Mouse (Mus musculus) kidney, adult 18-20 months (tissue): Measurements from ENCODE around the gene Ypel2.
A peak's percentile ranks its signal among the peaks of the same experiment; 100 is the strongest.

Experiments used
- DNase-seq: peaks from one replicate; pipeline ENCODE4 v3.0.0; 2021

Ypel2 gene

DNA sequence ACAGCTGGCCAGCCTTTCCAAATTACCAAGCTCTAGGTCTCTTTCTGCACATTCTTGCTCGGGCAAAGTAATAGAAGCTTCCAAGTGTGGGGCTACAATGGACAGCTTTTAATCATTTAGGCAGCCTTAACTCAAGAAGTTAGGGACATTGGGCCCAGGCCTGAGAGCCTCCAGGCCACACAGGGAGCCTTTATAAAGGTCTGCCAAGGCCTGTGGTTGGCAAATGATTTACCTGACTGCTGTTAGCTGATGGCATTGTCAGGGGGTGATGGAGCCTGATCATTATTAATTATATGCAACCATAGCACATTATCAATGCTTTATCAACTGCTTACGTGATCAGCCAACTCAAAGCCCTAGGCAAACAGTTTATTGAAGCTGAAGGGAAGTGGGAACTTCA is 33.2 kb downstream of the Ypel2 start:
- DNase-seq: peak; percentile 63

DNA sequence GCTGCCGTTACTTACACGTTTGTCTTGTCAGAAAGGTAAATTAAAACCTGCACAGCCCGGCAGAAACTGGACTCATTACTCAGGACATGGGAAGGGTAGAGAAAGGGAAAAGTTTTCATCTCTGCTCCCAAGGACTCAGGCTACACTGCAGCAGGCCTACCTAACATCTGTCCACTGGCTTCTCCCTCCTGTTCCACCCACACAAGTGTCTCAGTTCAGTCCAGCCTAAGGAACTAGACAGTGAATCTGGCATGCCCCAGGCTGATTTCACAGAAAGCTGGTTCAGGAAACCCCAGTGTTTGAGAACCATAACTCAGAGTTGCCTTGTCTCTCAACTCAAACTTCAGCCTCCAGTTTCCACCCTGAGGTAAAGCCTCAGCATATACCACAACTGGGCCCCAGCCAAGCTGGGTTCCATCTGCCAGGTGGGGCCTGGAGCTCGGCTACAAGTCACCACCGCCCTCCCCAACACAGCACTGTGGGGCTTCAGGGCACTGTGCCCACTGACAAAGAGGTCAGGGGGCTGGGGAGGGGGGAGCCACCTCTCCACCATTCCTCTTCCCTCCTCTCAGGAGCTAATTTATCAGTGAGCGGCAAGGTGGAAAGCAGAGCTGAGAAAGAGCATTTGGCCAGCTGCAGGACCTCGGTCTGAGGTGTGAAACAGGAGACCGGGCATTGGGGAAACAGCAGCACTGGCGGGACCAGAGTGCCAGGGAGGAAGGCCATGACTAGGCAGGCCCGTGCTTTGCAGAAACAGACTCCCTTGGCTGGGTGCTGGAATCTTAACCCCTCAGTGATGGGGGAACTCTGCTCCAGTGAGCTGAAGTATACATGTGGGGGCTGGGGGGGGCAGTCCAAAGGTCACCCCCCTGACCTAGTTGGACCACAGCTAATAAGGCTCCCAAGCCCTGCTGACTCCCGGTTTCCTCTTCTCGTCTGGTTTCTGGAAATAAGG is 34.5 kb downstream of the Ypel2 start:
- peak; percentile 85 for DNase-seq

GRCm38 (mm10) chr11:86958182-86958581 is 35.3 kb downstream of the Ypel2 start:
- no peak for DNase-seq

GRCm38 (mm10) chr11:86956363-86956762 is 37.1 kb downstream of the Ypel2 start:
- DNase-seq: no peak

- DNase-seq: peak; percentile 29
Measured at GRCm38 (mm10) chr11:86954616-86955270, 38.8 kb downstream of the Ypel2 start.

GRCm38 (mm10) chr11:86953096-86953495 is 40.4 kb downstream of the Ypel2 start:
- no peak for DNase-seq

DNA sequence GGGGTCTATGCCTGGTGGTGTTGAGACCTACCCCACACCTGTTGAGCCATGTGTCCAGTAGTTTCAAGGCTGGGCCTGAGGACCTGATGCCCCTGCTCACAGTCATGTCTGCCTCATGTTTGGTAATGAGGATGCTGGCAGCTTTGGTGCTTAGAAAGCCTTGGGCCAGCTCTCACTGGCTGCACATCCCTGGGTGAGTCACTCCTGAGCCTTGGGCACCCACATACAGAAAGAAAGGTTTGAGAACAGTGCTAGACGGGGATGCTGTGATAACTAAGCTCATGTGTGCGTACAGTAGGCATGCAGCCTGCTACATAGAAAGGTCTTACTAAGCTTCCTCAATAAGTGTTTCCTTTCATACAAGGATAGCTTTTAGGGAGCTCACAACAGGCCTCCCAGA is 40.8 kb downstream of the Ypel2 start:
- DNase-seq: no peak

GRCm38 (mm10) chr11:86951672-86952071 is 41.8 kb downstream of the Ypel2 start:
- DNase-seq: no peak

DNA sequence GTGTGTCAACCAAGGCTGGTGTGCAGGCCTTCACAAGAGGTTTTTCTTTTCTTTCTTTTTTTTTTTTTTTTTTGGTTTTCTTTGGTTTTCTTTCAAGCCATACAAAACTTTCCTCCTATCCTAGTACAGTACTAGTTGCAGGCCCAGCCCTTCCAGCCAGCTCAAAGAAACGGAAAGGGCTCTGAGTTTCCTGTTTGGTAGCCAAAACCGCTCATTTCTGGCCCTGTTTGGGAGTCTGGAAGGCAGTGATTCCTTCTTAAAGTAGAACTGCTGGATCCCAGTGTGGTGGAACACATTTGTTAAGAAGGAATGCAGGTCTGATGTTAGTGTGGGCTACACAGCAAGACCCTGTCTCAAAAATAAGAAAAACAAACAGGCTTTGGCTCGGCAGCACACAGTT is 43.0 kb downstream of the Ypel2 start:
- DNase-seq: no peak

- DNase-seq: no peak
Measured at GRCm38 (mm10) chr11:86949951-86950441, 43.5 kb downstream of the Ypel2 start.

GRCm38 (mm10) chr11:86946644-86947195 is 46.8 kb downstream of the Ypel2 start:
- no peak for DNase-seq

DNA sequence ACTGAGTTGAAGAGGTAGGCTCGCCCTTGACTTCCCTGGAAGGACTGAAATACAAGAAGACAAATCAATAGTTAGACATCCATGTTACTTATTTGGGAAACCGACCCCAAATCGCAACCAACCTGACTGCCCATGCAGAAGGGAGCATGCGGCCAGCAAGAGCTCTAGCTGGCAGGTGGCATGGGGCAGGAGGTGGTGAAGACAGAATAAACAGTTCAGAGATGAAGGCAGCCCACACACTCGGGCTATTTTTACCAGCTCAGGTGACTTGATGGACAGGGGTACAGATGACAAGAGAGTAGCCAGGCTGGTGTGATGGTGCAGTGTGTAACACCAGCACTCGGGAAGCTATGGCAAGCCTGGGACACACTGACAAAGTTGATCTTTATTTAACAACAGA is 47.6 kb downstream of the Ypel2 start:
- DNase-seq: no peak

DNA sequence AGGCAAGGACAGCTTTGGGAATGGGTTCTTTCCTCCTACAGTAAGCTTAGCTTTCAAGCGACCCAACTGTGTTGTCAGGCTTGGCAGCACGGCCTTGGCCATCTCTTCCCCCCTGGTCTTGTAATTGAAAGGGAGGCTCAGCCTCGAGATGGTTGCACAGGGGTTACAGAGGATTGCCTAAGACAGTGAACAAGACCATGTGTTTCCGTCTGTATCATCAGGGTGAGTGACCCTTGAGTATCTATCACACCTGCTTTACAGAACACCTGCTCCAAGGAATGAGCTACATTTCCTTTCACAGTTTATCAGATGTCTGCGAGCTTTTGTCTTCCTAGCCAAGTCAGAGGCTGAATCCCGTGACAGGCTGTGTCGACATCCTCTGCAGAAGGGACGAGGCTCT is 48.4 kb downstream of the Ypel2 start:
- no peak for DNase-seq

GRCm38 (mm10) chr11:86944539-86944938 is 49.0 kb downstream of the Ypel2 start:
- DNase-seq: no peak

GRCm38 (mm10) chr11:86941904-86942303 is 51.6 kb downstream of the Ypel2 start:
- DNase-seq: no peak

DNA sequence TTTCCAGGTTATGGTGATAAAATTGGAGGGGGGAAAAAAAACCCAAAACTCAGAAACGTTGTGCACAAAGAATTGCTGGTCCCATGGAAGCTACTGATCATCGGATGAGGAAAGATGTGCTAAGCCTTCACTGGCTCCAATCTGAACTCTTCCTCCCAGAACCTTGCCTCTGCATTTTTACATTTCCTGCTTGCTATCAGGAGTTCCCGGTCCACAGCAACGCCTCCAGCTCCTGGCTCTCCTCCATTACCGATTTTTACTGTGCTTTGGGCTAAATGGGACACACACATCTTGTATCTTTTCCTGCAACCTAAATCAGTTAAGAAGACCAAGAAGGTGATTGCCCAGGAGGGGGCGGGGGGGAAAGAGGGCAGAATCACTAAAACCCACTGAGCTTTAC is 54.0 kb downstream of the Ypel2 start:
- DNase-seq: no peak

DNA sequence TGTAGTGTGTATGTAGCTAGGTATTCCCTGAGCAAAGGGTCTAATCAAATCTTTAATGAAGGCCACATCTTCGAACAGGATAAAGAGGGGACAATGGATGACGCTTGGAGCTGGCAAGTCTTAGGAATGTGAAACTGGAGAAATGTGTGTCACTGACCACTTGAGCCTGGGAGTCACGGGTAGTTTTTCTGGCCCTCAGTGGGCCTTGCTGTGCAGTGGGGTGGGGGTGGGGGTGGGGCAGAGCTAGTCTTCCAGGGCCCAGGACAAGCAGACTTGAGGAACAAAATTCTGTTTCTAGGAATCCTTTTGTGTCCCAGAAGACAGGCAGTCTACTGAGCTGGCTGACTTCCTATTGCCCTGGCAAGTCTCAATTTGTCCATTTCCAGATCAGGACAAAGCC is 55.0 kb downstream of the Ypel2 start:
- no peak for DNase-seq

DNA sequence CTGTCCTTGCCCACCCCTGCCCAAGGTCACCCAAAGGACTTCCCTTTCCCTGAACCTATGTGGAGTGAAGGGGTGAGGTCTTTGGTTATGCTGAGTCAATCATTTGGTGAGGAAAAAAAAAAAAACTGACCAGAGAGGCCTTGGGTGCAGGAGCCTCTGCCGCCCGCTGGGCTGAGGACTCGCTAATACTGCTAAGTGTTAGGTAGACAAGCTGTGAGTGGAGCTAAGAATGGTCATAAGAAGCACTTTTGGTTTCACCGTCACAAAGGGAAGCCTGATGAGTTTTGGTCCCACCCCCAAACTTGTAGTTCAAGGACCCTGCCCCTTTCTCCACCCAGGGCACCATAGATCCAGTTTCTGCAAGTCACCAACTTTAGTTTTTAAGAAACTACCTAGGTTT is 55.4 kb downstream of the Ypel2 start:
- no peak for DNase-seq

- no peak for DNase-seq
Measured at GRCm38 (mm10) chr11:86936938-86937337, 56.6 kb downstream of the Ypel2 start.

DNA sequence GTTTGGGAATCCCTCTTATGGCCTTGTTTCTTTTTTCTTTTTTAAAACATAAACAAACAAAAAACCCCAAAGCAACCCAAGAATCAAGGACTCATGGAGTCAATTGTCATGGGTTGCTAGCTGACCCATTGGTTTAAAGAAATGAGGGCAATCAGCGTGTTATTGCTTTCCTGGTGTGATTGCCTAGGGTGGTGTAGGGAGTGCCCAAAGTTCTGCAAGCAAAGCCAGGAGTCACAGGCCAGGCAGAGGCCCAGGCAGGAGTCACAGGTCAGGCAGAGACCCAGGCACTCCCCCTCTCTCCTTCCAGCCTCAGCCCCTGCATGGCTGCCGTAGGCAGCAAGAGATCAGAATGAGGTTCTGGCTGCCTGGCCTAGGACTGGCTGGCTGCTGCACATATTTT is 58.6 kb downstream of the Ypel2 start:
- DNase-seq: no peak

DNA sequence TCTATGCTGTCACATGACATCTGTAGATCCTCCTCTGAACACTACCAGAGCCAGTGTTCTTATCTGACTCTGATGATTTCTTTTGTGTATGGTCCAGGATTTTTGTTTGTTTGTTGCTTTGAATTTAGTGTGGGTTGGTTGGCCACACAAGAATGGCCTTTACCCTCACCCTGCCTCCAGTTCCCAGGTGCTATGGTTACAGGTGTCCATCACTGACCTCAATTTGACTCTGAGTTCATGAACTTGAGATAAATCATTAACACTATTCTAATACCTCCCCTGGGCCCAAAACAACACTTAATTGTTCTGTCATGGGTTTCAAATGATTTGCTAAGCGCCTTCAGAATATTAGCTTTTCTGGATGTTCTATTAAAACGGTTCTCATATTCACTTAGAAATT is 61.3 kb downstream of the Ypel2 start:
- DNase-seq: no peak

GRCm38 (mm10) chr11:86930636-86931180 is 62.8 kb downstream of the Ypel2 start:
- no peak for DNase-seq

DNA sequence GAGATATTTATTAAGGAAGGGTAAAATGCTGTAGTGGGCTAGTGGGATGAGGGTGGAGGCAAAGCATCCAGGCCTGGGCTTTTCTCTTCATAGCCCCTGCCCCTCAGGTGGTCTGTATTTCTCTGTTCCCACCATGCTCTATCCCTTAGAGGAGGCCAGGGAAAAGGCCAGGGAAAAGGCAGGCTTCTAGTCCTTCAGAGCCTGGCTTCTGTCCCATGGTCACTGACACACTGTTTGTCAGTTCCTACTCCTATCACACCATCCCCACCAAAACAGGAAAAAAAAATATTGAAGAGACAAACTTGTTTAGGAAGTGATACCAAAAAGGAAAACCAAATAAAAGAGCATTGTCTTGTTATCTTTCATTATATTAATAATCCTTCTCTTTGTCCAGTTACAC is 63.5 kb downstream of the Ypel2 start:
- DNase-seq: no peak

DNA sequence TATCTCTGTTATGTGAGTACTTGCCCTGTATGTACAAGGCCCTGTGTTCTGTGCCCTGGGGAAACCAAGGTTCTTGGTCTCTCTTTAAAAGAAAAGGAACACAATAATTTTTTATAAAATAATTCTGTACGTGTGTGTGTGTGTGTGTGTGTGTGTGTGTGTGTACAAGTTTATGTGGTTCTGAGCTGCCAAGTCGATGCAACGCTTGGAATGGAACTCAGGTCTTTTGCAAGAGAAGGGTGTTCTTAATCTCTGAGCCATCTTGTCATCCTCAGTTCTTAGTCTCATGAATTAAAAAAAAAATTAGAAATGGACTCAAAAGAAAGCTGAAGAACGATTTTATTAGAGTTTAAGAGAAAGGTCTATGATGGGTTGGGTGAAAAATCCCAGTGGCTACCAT is 64.0 kb downstream of the Ypel2 start:
- DNase-seq: no peak
